Mouse (Mus musculus): ENCODE data around the gene Btbd17. TPM values are rescaled to one million over a fixed set of nuclear protein-coding genes. Genes with fewer than 3 reads are reported as not detected.

The Btbd17 gene
- polyA plus RNA-seq, 1 experiment, result 0.30 TPM

- WGBS, result 6% methylated on average over 43 of the region's 43 CpGs
- no peak for DNase-seq (ENCODE audit: low read depth, low spot score)
Measured at GRCm38 (mm10) chr11:114786326-114786725, 9.4 kb downstream of the Btbd17 start.

- 44% methylated on average over 10 of the region's 10 CpGs for WGBS
Measured at GRCm38 (mm10) chr11:114785892-114786291, 9.9 kb downstream of the Btbd17 start.

GRCm38 (mm10) chr11:114780076-114780475 lies 15.7 kb downstream of the Btbd17 start:
- DNase-seq (ENCODE audit: low read depth, low spot score), result no peak
- 48% methylated on average over 9 of the region's 9 CpGs for WGBS

More at GRCm38 (mm10) chr11:114785892-114786291, 9.9 kb downstream of the Btbd17 start:
- DNase-seq (ENCODE audit: low read depth, low spot score), result no peak

GRCm38 (mm10) chr11:114771896-114772295 lies 23.8 kb downstream of the Btbd17 start:
- no peak for DNase-seq (ENCODE audit: low read depth, low spot score)
- 42% methylated on average over 2 of the region's 2 CpGs for WGBS

- DNase-seq (ENCODE audit: low read depth, low spot score), result no peak
- WGBS, result 60% methylated on average over 6 of the region's 6 CpGs
Measured at GRCm38 (mm10) chr11:114769911-114770310, 25.8 kb downstream of the Btbd17 start.

GRCm38 (mm10) chr11:114764820-114765818 lies 30.6 kb downstream of the Btbd17 start, which contains the start of gene Kif19a:
Gene Kif19a, plus strand, starts transcription at chr11:114765388.
- WGBS, result 3% methylated on average over 51 of the region's 51 CpGs
- DNase-seq (ENCODE audit: low read depth, low spot score), result peak; percentile 25

GRCm38 (mm10) chr11:114747564-114748138 lies 48.1 kb downstream of the Btbd17 start:
- DNase-seq (ENCODE audit: low read depth, low spot score), result no peak
- 27% methylated on average over 12 of the region's 12 CpGs for WGBS

GRCm38 (mm10) chr11:114745134-114745533 lies 50.6 kb downstream of the Btbd17 start:
- DNase-seq (ENCODE audit: low read depth, low spot score), result peak; percentile 55
- whole genome bisulfite sequencing, result 3% methylated on average over 12 of the region's 12 CpGs

DNA sequence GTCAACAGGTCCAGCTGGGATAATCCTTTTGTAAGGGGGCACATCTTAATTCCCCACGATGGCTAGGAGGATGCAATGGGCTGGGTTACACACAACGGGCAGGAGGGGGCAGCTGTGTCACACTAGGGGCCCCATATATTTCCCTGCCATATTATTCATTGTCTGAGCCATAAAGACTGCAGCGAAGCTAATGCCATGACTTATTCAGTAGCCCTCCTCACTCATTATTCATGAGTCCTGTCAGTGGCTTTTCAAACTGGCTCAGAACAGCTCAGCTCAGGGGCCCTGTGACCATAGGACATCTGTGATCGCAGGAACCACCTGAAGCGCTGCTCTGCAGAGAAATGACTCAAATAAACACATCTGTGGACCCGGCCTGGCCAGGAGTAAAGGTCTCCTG lies 54.3 kb downstream of the Btbd17 start:
- DNase-seq (ENCODE audit: low read depth, low spot score), result no peak
- WGBS, result 53% methylated on average over 6 of the region's 6 CpGs

Other genes starting within 250 kb of the Btbd17 start
- 525 and 588 TPM in 2 replicates for gene Rpl38, start 127.4 kb downstream of the Btbd17 start, polyA plus RNA-seq (2012; rRNA removed)
- 46.5 and 81.8 TPM in 2 replicates for gene Ttyh2, start 120.5 kb downstream of the Btbd17 start, polyA plus RNA-seq (2012; rRNA removed)
- 0.51 and 0.93 TPM in 2 replicates for gene Dnaic2, start 68.5 kb downstream of the Btbd17 start, polyA plus RNA-seq (2012; rRNA removed)
- 0.76 and 1.0 TPM in 2 replicates for gene Kif19a, start 30.6 kb downstream of the Btbd17 start, polyA plus RNA-seq (2012; rRNA removed)
- gene Gpr142, start 3.0 kb upstream of the Btbd17 start, polyA plus RNA-seq (2012; rRNA removed), result not detected in 2 replicates
- 2.0 and 3.9 TPM in 2 replicates for gene Gprc5c, start 55.2 kb upstream of the Btbd17 start, polyA plus RNA-seq (2012; rRNA removed)
- gene Cd300a, start 94.1 kb upstream of the Btbd17 start, polyA plus RNA-seq (2012; rRNA removed), result 1.3 and 2.2 TPM in 2 replicates
- 0.25 and 0.63 TPM in 2 replicates for gene Cd300lb, start 138.4 kb upstream of the Btbd17 start, polyA plus RNA-seq (2012; rRNA removed)
- 0.63 and 1.2 TPM in 2 replicates for gene Cd300c, start 173.2 kb upstream of the Btbd17 start, polyA plus RNA-seq (2012; rRNA removed)
- gene Cd300ld, start 194.0 kb upstream of the Btbd17 start, polyA plus RNA-seq (2012; rRNA removed), result 1.6 and 2.3 TPM in 2 replicates
- gene Cd300c2, start 205.9 kb upstream of the Btbd17 start, polyA plus RNA-seq (2012; rRNA removed), result 8.0 and 10.1 TPM in 2 replicates
- gene Cd300ld2, start 220.2 kb upstream of the Btbd17 start, polyA plus RNA-seq (2012; rRNA removed), result not detected in 2 replicates
- gene Cd300ld4, start 231.1 kb upstream of the Btbd17 start, polyA plus RNA-seq (2012; rRNA removed), result 0.29 TPM in 1 of 2 replicates, not detected in the other
- 0.89 TPM in 1 of 2 replicates, not detected in the other for gene Cd300ld5, start 241.8 kb upstream of the Btbd17 start, polyA plus RNA-seq (2012; rRNA removed)